Mouse (Mus musculus) MEL (cell line): Measurements from ENCODE around the gene Shbg. TPM values are rescaled to one million over a fixed set of nuclear protein-coding genes. Genes with fewer than 3 reads are reported as not detected.

Source experiments
- DNase-seq: peaks from one replicate; pipeline ENCODE4 v3.0.0; 2011; ENCODE audit warnings: low read depth, low spot score
- H3K27ac ChIP-seq: 2 replicates; pipeline ENCODE4 v1.5.1; 2012; ENCODE audit warnings: low read depth, mild to moderate bottlenecking, control low read depth, low read length, moderate library complexity; ENCODE audit not compliant: control insufficient read depth
- H3K27me3 ChIP-seq, 2 experiments: fragments of 150-350 bp in 1 of 2; sonication (generic) in 1 of 2; 2 replicates each; pipeline ENCODE4 v1.6.1; 2012; ENCODE audit warnings: low read length in 2 of 2, mild to moderate bottlenecking in 2 of 2, improper control_type of control experiment in 1 of 2, moderate library complexity in 1 of 2; ENCODE audit not compliant: insufficient read depth in 2 of 2, control insufficient read depth in 1 of 2
- H3K36me3 ChIP-seq, 2 experiments: 2 replicates each; pipeline ENCODE4 v1.6.1; 2012 to 2014; ENCODE audit warnings: low read length in 2 of 2, improper control_type of control experiment in 1 of 2, inconsistent platforms in 1 of 2, mild to moderate bottlenecking in 1 of 2; ENCODE audit not compliant: insufficient read depth in 2 of 2, control insufficient read depth in 1 of 2
- H3K4me1 ChIP-seq, 2 experiments: fragments of 150-350 bp in 1 of 2; sonication (generic) in 1 of 2; 2 replicates each; pipeline ENCODE4 v1.6.1; 2012; ENCODE audit warnings: low read length in 2 of 2, improper control_type of control experiment in 1 of 2, mild to moderate bottlenecking in 1 of 2; ENCODE audit not compliant: insufficient read depth in 2 of 2, control insufficient read depth in 1 of 2
- H3K4me3 ChIP-seq, 2 experiments: fragments of 150-350 bp in 1 of 2; sonication (generic) in 1 of 2; 2 replicates each; pipeline ENCODE4 v1.5.1; 2012; ENCODE audit warnings: low read depth in 2 of 2, low read length in 2 of 2, mild to moderate bottlenecking in 2 of 2, moderate library complexity in 2 of 2, control low read depth in 1 of 2, improper control_type of control experiment in 1 of 2; ENCODE audit not compliant: control insufficient read depth in 1 of 2, insufficient read depth in 1 of 2
- H3K79me2 ChIP-seq: 2 replicates; pipeline ENCODE4 v1.6.1; 2012; ENCODE audit warnings: mild to moderate bottlenecking, low read length, moderate library complexity; ENCODE audit not compliant: control insufficient read depth, poor library complexity, insufficient read depth
- H3K9ac ChIP-seq: 2 replicates; pipeline ENCODE4 v1.6.1; 2012; ENCODE audit warnings: low read depth, mild to moderate bottlenecking, control low read depth, low read length, moderate library complexity; ENCODE audit not compliant: control insufficient read depth, poor library complexity, severe bottlenecking
- H3K9me3 ChIP-seq: fragments of 150-350 bp; sonication (generic); replicated peaks from 2 replicates; pipeline ENCODE4 v1.6.1; 2012; ENCODE audit warnings: mild to moderate bottlenecking, low read length, improper control_type of control experiment, moderate library complexity; ENCODE audit not compliant: insufficient read depth
- BHLHE40 ChIP-seq: IDR thresholded peaks from 2 replicates; pipeline ENCODE4 v1.6.1; 2012; ENCODE audit warnings: low read depth, mild to moderate bottlenecking, inconsistent platforms, low read length, improper control_type of control experiment, borderline replicate concordance
- CHD1 ChIP-seq: IDR thresholded peaks from 2 replicates; pipeline ENCODE4 v1.6.1; 2012; ENCODE audit warnings: low read depth, mild to moderate bottlenecking, inconsistent platforms, low read length, improper control_type of control experiment
- CHD2 ChIP-seq: IDR thresholded peaks from 2 replicates; pipeline ENCODE4 v1.6.1; 2011; ENCODE audit warnings: low read length, improper control_type of control experiment
- CTCF ChIP-seq, 3 experiments: IDR thresholded peaks in 2 of 3; conservative IDR thresholded peaks in 1 of 3; 2 replicates each; pipeline ENCODE4 v1.5.1; 2011 to 2012; ENCODE audit warnings: low read length in 3 of 3, low read depth in 2 of 3, mild to moderate bottlenecking in 2 of 3, improper control_type of control experiment in 1 of 3, inconsistent platforms in 1 of 3, mixed read lengths in 1 of 3, moderate library complexity in 1 of 3; ENCODE audit not compliant: control insufficient read depth in 1 of 3, insufficient read depth in 1 of 3, poor library complexity in 1 of 3, severe bottlenecking in 1 of 3
- ELF1 ChIP-seq: IDR thresholded peaks from 2 replicates; pipeline ENCODE4 v1.6.1; 2014; ENCODE audit warnings: low read depth, mild to moderate bottlenecking, inconsistent platforms, low read length, improper control_type of control experiment, moderate library complexity
- ETS1 ChIP-seq: IDR thresholded peaks from 2 replicates; pipeline ENCODE4 v1.6.1; 2012; ENCODE audit warnings: low read depth, mild to moderate bottlenecking, inconsistent platforms, low read length, improper control_type of control experiment, moderate library complexity
- GABPA ChIP-seq: IDR thresholded peaks from 2 replicates; pipeline ENCODE4 v1.6.1; 2012; ENCODE audit warnings: low read depth, mild to moderate bottlenecking, inconsistent platforms, low read length, improper control_type of control experiment, moderate library complexity
- GATA1 ChIP-seq: IDR thresholded peaks from 2 replicates; pipeline ENCODE4 v1.6.1; 2011; ENCODE audit warnings: low read depth, low read length, improper control_type of control experiment
- HCFC1 ChIP-seq: IDR thresholded peaks from 2 replicates; pipeline ENCODE4 v1.6.1; 2012; ENCODE audit warnings: low read depth, mild to moderate bottlenecking, inconsistent platforms, low read length, improper control_type of control experiment, moderate library complexity
- JUND ChIP-seq: IDR thresholded peaks from 2 replicates; pipeline ENCODE4 v1.6.1; 2011; ENCODE audit warnings: low read depth, mild to moderate bottlenecking, improper control_type of control experiment, low read length
- KAT2A ChIP-seq: conservative IDR thresholded peaks from 2 replicates; pipeline ENCODE4 v1.6.1; 2012; ENCODE audit warnings: low read depth, low read length, improper control_type of control experiment, inconsistent platforms
- MAFK ChIP-seq: IDR thresholded peaks from 2 replicates; pipeline ENCODE4 v1.6.1; 2011; ENCODE audit warnings: low read depth, mild to moderate bottlenecking, low read length, improper control_type of control experiment, borderline replicate concordance
- MAX ChIP-seq: IDR thresholded peaks from 2 replicates; pipeline ENCODE4 v1.6.1; 2011; ENCODE audit warnings: low read length, improper control_type of control experiment
- MAZ ChIP-seq: IDR thresholded peaks from 2 replicates; pipeline ENCODE4 v1.6.1; 2012; ENCODE audit warnings: low read depth, mild to moderate bottlenecking, inconsistent platforms, low read length, improper control_type of control experiment
- MEF2A ChIP-seq: IDR thresholded peaks from 2 replicates; pipeline ENCODE4 v1.6.1; 2014; ENCODE audit warnings: low read depth, mild to moderate bottlenecking, inconsistent platforms, low read length, improper control_type of control experiment; ENCODE audit not compliant: poor library complexity, insufficient replicate concordance, severe bottlenecking; ENCODE audit errors: extremely low read depth
- MXI1 ChIP-seq: IDR thresholded peaks from 2 replicates; pipeline ENCODE4 v1.6.1; 2011; ENCODE audit warnings: mild to moderate bottlenecking, low read depth, low read length, improper control_type of control experiment
- MYB ChIP-seq: IDR thresholded peaks from 2 replicates; pipeline ENCODE4 v1.6.1; 2011; ENCODE audit warnings: mild to moderate bottlenecking, low read depth, low read length, improper control_type of control experiment
- NELFE ChIP-seq: IDR thresholded peaks from 2 replicates; pipeline ENCODE4 v1.6.1; 2011; ENCODE audit warnings: low read depth, low read length, improper control_type of control experiment
- NRF1 ChIP-seq: IDR thresholded peaks from 2 replicates; pipeline ENCODE4 v1.6.1; 2014; ENCODE audit warnings: low read depth, mild to moderate bottlenecking, inconsistent platforms, low read length, improper control_type of control experiment, moderate library complexity; ENCODE audit not compliant: poor library complexity, insufficient read depth, severe bottlenecking
- POLR2A ChIP-seq, 2 experiments: IDR thresholded peaks; 2 replicates each; pipeline ENCODE4 v1.6.1; 2011 to 2012; ENCODE audit warnings: low read length in 2 of 2, mild to moderate bottlenecking in 2 of 2, control low read depth in 1 of 2, improper control_type of control experiment in 1 of 2, low read depth in 1 of 2, moderate library complexity in 1 of 2; ENCODE audit not compliant: control insufficient read depth in 1 of 2, insufficient read depth in 1 of 2, poor library complexity in 1 of 2
- POLR2AphosphoS2 ChIP-seq: IDR thresholded peaks from 2 replicates; pipeline ENCODE4 v1.6.1; 2011; ENCODE audit warnings: low read length, improper control_type of control experiment
- POLR2AphosphoS5 ChIP-seq: IDR thresholded peaks from 2 replicates; pipeline ENCODE4 v1.6.1; 2012; ENCODE audit warnings: low read depth, borderline replicate concordance, mild to moderate bottlenecking, inconsistent platforms, low read length, moderate library complexity, mixed read lengths
- RAD21 ChIP-seq: IDR thresholded peaks from 2 replicates; pipeline ENCODE4 v1.6.1; 2011; ENCODE audit warnings: mild to moderate bottlenecking, low read depth, low read length, improper control_type of control experiment
- SIN3A ChIP-seq: IDR thresholded peaks from 2 replicates; pipeline ENCODE4 v1.6.1; 2012; ENCODE audit warnings: low read length, improper control_type of control experiment, inconsistent platforms
- SMC3 ChIP-seq: IDR thresholded peaks from 2 replicates; pipeline ENCODE4 v1.6.1; 2011; ENCODE audit warnings: low read depth, low read length, improper control_type of control experiment
- TBP ChIP-seq: IDR thresholded peaks from 2 replicates; pipeline ENCODE4 v1.8.0; 2011; ENCODE audit warnings: low read depth, low read length, improper control_type of control experiment
- USF1 ChIP-seq: IDR thresholded peaks from 2 replicates; pipeline ENCODE4 v1.6.1; 2014; ENCODE audit warnings: low read depth, mild to moderate bottlenecking, inconsistent platforms, low read length, improper control_type of control experiment, moderate library complexity
- ZKSCAN1 ChIP-seq: IDR thresholded peaks from 2 replicates; pipeline ENCODE4 v1.6.1; 2012; ENCODE audit warnings: low read depth, mild to moderate bottlenecking, inconsistent platforms, low read length, improper control_type of control experiment, moderate library complexity
- ZMIZ1 ChIP-seq: IDR thresholded peaks from 2 replicates; pipeline ENCODE4 v1.6.1; 2012; ENCODE audit warnings: low read depth, mild to moderate bottlenecking, inconsistent platforms, low read length, improper control_type of control experiment, moderate library complexity
- ZNF384 ChIP-seq: IDR thresholded peaks from 2 replicates; pipeline ENCODE4 v1.6.1; 2012; ENCODE audit warnings: low read depth, mild to moderate bottlenecking, inconsistent platforms, low read length, improper control_type of control experiment
- polyA plus RNA-seq, 2 experiments: library from polyadenylated mRNA; stranded (reverse) in 1 of 2; unstranded in 1 of 2; fragments of >175 nt in 1 of 2; fragments of >200 nt in 1 of 2; gene quantifications; 2 replicates each; pipeline versions ENCODE4 v1.2.1 to v1.2.4; 2012; ENCODE audit warnings: low replicate concordance in 2 of 2, low read depth in 1 of 2; ENCODE audit not compliant: insufficient read length in 2 of 2, insufficient read depth in 1 of 2, missing spikeins in 1 of 2
- total RNA-seq: library from RNA; depleted of rRNA; stranded (reverse); fragments of 300-350 nt; gene quantifications from 2 replicates; pipeline ENCODE4 v1.2.3, GENCODE M21; 2012

Shbg gene
- total and polyA plus RNA-seq, 3 experiments: not detected

DNA sequence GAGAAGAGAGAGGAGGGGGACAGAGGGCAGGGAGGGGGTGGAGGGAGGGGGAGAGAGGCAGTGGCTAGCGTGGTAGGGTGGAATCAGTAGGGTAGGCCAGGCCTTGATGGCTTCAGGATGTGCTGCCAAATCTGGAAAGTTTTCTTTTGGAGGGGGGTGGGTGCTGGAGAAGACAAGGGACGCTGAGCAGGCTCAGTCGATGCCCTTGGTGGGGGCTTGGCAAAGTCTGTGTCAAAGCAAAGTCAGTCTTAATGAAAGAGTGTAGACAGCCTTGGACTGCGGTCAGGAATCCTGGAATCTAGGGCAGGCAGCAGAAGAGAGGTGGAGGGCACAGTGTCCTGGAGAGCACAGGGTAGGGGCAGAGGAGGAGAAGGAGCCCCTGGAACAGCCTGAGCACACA is 6.8 kb downstream of the Shbg start:
- H3K27me3 ChIP-seq: peaks cover 0 to 3% of the 10 kb centered on the region in 2 experiments; a peak in 1 of 4 replicates
- TF ChIP-seq GABPA (no peak), MAX (no peak), NELFE (no peak), TBP (no peak), ELF1 (no peak), ZNF384 (no peak), ETS1 (no peak), CTCF (IDR thresholded peaks at IDR 0.05 in 2 of 3, conservative IDR thresholded peaks at IDR 0.05 in 1 of 3; ENCODE audit: control insufficient read depth in 1 of 3, insufficient read depth in 1 of 3, low read depth in 2 of 3, low read length in 3 of 3, poor library complexity in 1 of 3, severe bottlenecking in 1 of 3) (no peak), HCFC1 (no peak), SIN3A (no peak), CHD1 (no peak), MAZ (no peak), RAD21 (no peak), POLR2A (IDR thresholded peaks at IDR 0.05; ENCODE audit: control insufficient read depth in 1 of 2, insufficient read depth in 1 of 2, low read depth in 1 of 2, low read length in 2 of 2, poor library complexity in 1 of 2) (no peak), POLR2AphosphoS5 (no peak)
- TF ChIP-seq, all 39 proteins: peak for 0

DNA sequence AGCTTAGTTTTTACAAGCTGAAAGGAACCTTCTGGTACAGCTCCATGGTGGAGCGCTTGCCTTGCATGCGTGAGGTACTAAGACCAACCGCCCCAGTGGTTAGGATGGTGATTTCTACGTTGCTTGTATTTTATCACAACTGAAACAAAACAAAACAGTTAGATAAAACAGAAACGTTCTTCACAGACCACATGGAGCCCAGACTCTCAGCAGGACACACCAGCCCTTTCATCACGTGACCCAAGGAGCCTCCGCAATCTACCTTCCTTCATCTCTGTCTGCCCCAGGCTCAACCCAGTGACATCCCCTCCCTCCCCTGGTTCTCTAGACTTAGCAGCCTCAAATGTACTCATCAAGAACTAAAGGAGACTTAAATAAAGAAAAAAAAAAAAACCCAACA is 8.3 kb downstream of the Shbg start:
- Histone ChIP-seq H3K79me2 (peaks cover 6% of the 10 kb centered on the region), H3K27ac (peak overlapping the region; percentile 91), H3K9ac (peak overlapping the region; percentile 66), H3K9me3 (no peaks in the 10 kb centered on the region), H3K4me1 (peaks cover 24 to 41% of the 10 kb centered on the region in 2 experiments), H3K36me3 (peaks cover 0 to 26% of the 10 kb centered on the region in 2 experiments; a peak in 2 of 4 replicates), H3K27me3 (no peaks in the 10 kb centered on the region), H3K4me3 (peak overlapping the region; percentile 24 to 27)
- DNase-seq: peak; percentile 94
- TF ChIP-seq CHD2: no peak
- TF ChIP-seq ELF1: no peak
- peak; percentile 59 for TF ChIP-seq MAZ
- no peak; the same call in 1 of the 2 replicates for TF ChIP-seq MAFK
- peak; percentile 94 for TF ChIP-seq CHD1
- TF ChIP-seq SIN3A: peak; percentile 97
- peak; percentile 97 for TF ChIP-seq BHLHE40
- no peak for TF ChIP-seq POLR2AphosphoS5
- peak; percentile 96 for TF ChIP-seq MXI1
- no peak for TF ChIP-seq NRF1
- no peak for TF ChIP-seq SMC3
- TF ChIP-seq USF1: peak; percentile 100
- no peak for TF ChIP-seq JUND
- peak; percentile 99 for TF ChIP-seq MYB
- no peak for TF ChIP-seq KAT2A
- TF ChIP-seq POLR2AphosphoS2: 0 out of 2 replicates have a peak, but pooled peaks have one; percentile 60
- TF ChIP-seq ZNF384: 0 out of 2 replicates have a peak, but pooled peaks have one; percentile 40
- no peak for TF ChIP-seq MEF2A
- TF ChIP-seq HCFC1: peak; percentile 63
- peak in 1 of 2 experiments; percentile 84; a peak in 2 of 4 replicates for TF ChIP-seq POLR2A (IDR thresholded peaks at IDR 0.05; ENCODE audit: control insufficient read depth in 1 of 2, insufficient read depth in 1 of 2, low read depth in 1 of 2, low read length in 2 of 2, poor library complexity in 1 of 2)
- no peak for TF ChIP-seq CTCF (IDR thresholded peaks at IDR 0.05 in 2 of 3, conservative IDR thresholded peaks at IDR 0.05 in 1 of 3; ENCODE audit: control insufficient read depth in 1 of 3, insufficient read depth in 1 of 3, low read depth in 2 of 3, low read length in 3 of 3, poor library complexity in 1 of 3, severe bottlenecking in 1 of 3)
- peak; percentile 89 for TF ChIP-seq GATA1
- TF ChIP-seq ZMIZ1: peak; percentile 82
- TF ChIP-seq MAX: peak; percentile 99
- TF ChIP-seq GABPA: no peak
- no peak for TF ChIP-seq ZKSCAN1

More for the DNA sequence above, 6.8 kb downstream of the Shbg start:
- Histone ChIP-seq H3K4me1 (peaks cover 24 to 39% of the 10 kb centered on the region in 2 experiments), H3K36me3 (peaks cover 0 to 24% of the 10 kb centered on the region in 2 experiments; a peak in 2 of 4 replicates), H3K79me2 (no peaks in the 10 kb centered on the region), H3K9me3 (no peaks in the 10 kb centered on the region), H3K27ac (no peak overlapping the region), H3K4me3 (no peak overlapping the region), H3K9ac (no peak overlapping the region)
- DNase-seq: no peak
